Mouse (Mus musculus) cerebral cortex, adult 2 months (tissue): ENCODE results near the gene Git1.

ENCODE experiments used
- WGBS: fragments of 180-500 bp; shearing (Covaris S2); methylation state at CpG from one replicate; pipeline ENCODE4 v1.1.7; 2018; 5-methylcytosine and 5-hydroxymethylcytosine counted together

Gene Git1

DNA sequence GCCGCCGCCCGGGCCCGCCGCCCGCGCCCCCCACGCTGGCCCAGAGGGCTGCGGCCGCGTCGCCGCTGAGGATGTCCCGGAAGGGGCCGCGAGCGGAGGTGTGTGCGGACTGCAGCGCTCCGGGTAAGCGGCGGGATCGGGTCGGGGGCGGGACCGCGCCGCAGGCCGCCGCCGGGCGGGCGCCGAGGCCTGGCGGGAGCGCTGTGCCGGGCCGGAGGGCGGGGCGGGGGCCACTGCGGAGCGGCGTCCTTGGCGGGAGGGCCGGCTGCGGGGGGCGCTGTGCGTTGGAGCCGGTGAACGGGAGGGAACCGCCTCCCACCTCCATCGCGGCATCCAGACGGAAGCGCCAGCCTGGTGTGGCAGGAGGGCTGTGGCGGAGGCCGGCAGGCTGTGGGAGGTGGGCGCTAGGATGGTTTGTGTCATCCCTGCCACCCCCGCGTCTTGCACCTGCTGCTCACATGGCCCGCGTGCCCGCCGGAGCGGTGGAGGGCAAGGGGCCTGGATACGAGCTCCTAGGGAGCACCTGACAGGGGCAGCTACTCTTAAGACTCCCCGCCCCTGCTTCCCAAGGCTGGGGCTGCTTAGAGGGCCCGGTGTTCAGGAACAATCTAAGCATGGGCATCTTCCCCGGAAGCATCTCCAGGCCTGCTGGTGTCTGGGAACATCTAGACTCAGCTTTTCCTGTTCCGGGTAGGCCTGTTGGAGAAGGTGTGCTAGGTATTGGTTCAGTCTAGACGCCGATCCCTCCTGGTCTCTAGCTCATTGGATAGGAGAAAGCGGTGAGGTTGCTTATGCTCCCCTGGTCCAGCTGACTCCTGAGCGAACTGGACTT, at the start of gene Git1:
Git1 (plus strand) TSS at position 51 of the 832 bp plus-strand sequence.
- WGBS = 2% methylated on average over 72 of the region's 74 CpGs

DNA sequence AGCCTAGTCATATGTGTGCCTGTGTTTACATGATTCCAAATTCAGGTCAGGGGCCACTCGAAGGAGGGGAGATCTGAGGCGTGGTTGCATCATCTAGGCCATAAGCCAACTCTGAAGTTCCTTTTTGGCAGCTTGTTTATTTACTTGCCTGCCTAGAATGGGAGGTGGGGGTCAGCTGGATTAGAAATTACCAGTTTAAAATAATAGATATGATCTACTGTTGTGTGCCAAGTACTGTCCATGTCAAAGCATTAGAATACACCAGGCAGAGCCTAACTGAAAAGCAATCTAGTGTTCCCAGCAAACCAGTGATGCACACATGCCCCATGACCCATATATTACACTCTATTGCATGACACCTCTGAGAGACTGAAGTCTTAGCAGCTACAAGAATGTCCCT, 48.4 kb upstream of the Git1 start:
- 46% methylated on average over 2 of the region's 2 CpGs for WGBS

DNA sequence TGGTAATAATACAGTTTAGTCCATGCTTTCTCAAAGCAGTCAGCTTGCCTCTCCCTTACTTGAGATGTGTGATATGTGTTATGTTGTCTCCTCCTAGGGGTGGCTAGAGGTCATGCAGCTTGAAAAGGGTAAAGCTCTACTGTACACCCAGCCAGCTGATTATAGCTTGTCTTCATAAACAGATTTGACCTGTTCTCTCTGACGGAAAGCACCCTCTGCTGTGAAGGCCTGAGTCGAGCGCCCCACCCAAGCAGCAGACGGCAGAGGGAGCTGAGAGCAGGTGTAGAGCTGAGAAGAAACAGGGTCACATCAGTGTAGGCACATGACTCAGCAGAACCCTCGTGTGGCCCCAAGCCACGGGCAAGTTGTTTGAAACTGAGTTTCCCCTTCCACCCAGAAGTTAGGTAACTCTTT, 46.7 kb upstream of the Git1 start:
- WGBS = 30% methylated on average over 6 of the region's 6 CpGs

DNA sequence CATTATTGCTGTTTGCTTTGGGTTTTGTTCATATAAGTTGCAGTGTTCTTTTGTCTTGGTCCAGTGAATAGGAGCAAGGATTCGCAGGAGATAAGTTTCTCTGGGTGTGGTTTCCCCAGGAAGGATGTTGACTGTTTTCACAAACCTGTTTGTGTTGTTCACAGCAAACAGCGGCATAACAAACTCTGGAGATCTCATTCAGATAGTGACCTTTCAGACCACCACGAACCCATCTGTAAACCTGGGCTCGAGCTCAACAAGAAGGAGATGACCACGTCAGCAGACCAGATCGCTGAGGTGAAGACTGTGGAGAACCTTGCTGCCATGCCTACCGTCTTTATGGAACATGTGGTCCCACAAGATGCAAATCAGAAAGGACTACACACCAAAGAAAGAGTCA, 44.1 kb upstream of the Git1 start:
- 75% methylated on average over 7 of the region's 7 CpGs for WGBS

DNA sequence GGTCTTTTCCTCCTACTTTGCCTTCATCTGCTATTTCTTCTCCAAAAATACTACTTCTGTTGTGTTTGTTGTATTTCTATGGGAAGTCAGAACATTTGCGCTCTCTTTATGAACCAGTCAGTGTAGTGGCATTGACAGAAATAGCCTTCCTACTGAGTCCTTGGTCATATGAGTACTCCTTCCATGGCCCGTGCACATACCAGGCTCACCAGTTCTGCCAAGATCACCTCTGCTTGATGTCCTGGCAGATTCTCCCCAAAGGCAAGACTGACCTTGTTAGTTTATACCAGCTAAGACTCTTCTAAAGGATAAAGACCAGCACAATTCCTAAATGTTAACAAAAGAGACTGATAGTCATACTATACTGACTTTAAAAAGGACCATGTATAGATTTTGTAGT, 41.7 kb upstream of the Git1 start:
- 92% methylated on average over 2 of the region's 2 CpGs for WGBS

DNA sequence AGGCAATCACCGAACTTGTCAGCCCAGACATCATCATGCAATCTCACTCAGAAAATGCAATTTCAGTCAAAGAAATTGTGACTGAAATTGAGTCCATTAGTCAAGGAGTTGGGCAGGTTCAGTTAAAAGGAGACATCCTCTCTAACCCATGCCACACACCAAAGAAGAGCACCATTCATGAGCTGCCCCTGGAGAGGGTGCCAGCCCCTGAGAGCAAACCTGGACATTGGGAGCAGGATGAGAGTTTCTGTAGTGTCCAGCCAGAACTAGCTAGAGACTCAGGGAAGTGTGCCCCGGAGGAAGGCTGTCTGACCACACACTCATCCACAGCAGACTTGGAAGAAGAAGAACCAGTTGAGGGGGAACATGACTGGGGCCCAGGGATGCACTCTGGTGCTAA, 40.0 kb upstream of the Git1 start:
- WGBS = 80% methylated on average over 2 of the region's 2 CpGs

DNA sequence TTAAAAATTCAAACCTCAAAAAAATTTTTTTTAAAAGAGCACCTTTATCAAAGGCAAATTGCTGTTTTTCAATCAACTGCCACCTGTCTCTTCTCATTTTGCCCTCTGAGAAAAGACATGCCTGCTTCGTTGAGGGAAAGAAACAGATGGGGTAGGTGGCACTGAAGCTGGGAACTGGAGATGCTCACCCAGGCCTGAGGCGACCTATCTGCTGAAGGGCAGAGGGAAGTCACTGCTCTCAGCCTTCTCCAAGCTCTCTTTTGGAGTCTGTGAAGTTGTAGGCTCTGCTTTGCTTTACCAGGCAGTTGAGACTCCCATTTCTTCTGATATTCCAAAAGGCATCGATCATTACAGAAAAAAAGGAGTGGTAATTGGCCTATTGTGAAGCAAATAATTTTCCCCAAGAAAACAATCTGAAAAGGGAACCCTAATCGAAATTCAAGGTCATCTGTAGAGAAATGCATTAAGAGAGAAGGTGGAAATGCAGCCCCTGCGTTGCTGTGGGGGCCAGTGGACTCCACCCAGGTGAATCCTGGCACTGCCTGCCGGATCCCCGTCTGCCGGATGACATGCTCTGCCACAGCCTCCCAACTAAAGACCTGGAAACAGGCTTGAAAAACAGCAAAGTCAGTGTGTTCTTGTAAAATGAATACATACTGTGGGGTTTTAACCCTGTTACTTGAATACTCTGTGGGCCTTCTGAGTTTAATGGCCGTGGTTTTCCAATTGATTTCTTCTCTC, 37.4 kb upstream of the Git1 start:
- WGBS = 78% methylated on average over 9 of the region's 9 CpGs

DNA sequence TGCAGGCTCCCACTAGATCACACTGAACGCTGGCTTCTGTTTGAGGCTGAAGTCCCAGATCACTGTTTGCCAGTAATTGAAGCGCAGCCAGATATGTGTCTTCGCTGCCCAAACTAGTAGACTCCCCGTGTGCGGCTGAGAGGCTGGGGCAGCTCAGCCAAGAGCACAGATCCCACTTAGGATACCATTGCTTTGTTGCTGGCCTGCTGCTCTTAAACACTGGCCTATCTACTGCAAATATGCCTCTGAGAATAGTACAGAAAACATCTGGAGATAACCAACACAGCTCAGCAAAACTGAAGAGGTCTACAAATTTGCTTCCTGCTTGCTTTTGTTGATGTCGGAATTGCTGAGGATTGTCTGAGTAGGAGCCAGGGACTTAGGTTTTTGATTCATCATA, 36.5 kb upstream of the Git1 start:
- WGBS = 39% methylated on average over 6 of the region's 6 CpGs

DNA sequence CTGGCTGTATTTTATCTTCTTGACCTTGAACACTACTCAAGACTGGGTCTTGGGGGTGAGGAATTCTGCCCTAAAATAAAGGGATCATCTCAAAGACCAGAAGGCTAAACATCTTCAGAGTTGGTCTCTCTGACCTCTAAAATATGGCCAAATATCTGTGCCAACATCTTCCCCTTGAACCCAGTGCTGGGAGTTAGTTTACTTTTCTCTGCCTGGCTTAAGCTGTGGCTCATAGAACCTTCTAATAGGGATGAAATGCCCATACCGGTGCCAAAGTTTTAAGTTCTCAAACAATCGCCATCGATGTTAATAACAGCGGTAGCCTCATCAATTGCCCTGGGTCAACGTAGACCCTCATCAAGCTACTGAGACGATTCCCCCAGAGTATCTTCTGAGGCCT, 31.5 kb upstream of the Git1 start:
- WGBS = 4% methylated on average over 6 of the region's 6 CpGs

DNA sequence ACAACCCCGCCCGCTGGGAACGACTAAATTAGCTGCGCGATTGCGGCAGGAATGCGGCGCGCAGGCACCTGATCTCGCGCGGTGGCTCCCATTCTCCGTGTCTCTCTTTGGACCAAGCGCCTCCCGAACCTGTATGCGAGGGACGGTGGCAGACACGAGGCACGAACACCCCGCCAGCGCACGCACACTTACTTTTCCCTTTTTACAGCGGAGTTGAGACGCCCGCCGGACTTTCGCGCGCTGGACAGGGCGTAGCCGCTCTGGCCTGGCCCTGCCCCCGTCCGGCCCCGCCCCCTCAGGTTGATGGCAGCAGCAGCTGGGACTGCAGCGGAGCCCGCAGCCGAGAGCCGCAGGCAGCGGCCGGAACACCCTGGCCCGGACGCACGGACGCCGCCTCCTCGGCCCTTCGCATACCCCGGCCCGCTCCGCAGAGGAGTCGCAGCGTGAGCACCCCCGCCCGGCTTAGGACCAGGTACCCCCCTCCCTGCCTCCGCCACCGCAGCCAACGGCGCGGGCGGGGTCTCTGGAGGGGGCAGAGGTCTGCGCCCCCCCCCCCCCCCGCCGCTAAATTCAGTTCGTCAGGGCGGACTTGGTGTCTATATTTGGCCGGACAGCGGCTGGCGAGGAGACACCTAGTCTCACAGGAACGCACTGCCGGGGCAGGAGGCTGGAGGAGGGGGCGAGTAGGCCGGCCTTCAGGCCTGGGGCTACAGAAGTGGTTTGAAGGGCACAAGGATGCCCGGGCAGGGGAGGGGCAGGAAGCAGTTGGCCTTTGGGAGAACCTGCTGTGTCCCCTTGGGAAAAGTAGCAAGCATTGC, 30.9 kb upstream of the Git1 start, which contains the start of gene Coro6:
Coro6 (plus strand) TSS at position 129 of the 818 bp plus-strand sequence.
- WGBS = 2% methylated on average over 73 of the region's 73 CpGs

DNA sequence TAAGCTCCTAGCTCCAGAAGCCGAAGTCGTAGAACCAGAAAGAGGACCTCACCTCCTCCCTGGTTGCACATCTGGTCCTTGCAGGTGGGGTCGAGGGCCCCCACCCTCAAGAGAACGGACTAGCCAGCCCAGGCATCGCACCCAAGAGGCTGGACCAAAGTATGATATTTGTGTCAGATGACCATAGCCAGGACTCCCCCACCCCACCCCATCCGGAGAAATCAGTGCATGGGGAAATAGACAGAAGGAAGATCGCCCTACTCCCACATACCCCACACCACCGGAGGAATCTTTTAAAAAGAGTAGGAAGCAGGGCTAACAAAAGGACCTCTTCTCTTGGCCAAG, 30.3 kb upstream of the Git1 start:
- 36% methylated on average over 8 of the region's 8 CpGs for WGBS

DNA sequence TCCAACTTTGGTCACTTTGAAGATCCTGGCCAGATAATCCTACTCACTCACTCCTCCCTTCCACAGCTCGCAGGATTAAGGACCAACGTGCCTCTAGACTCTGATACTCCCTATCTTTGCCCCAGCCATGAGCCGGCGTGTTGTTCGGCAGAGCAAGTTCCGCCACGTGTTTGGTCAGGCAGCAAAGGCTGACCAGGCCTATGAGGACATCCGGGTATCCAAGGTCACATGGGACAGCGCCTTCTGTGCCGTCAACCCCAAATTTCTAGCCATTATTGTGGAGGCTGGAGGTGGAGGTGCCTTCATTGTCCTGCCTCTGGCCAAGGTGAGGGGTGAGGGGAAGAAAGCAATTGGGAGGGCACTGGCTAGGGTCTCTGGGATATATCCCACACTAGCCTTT, 29.6 kb upstream of the Git1 start:
- 88% methylated on average over 10 of the region's 10 CpGs for WGBS

DNA sequence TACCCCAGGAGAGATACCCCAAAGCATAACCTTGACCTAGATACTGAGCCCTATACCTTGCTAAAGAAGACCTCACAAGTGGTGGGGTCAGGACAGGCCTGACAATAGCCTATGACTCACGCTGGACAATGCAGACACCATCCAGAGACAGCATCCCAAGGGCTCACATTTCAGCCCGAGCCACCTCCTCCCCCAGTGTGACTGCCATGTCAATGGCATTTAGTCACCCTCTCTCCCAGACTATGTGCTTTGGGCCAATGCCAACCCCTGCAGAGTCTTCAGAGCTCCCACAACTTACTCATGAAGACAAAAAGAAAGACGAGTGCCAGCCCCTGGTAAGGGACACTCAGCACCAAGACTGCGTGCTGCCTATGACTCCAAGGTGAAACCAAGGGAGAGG, 28.7 kb upstream of the Git1 start:
- WGBS = 53% methylated on average over 4 of the region's 4 CpGs

DNA sequence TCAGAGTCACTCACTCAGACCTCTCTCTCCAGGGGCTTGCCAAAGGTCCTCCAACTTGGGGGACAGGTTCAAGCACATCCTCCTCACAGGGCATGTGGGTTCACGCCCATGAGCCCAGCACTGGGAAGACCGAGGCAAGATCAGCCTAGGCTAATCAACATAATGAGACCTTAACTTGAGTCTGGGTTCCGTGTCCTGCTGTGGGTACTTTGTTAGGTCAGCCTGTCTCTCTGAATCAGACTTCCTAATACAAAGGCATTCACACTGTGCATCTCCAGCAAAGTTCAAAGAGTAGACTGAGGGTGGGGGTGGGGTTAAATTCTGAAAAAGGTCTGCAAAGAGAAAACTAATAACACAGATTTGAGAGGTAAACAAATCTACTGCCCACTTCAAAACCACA, 28.3 kb upstream of the Git1 start:
- 66% methylated on average over 3 of the region's 3 CpGs for WGBS

DNA sequence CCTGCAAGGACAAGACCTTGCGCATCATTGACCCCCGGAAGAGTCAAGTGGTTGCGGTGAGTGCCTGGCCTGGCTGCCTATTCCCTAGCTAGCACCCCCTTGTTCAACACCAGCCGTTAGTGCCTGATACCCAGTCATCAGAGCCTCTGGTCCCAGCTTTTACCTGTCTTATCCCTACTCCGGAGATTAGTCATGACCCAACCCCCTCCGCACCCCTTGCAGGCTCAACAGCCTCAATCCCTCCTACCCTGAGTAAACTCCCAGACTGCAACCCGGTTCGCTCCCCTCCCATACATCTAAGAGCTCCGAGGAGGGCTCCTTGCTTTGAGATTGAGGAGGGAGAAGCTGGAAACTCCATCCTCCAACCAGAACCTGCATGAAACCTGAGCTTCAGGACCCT, 26.8 kb upstream of the Git1 start:
- 54% methylated on average over 9 of the region's 9 CpGs for WGBS

DNA sequence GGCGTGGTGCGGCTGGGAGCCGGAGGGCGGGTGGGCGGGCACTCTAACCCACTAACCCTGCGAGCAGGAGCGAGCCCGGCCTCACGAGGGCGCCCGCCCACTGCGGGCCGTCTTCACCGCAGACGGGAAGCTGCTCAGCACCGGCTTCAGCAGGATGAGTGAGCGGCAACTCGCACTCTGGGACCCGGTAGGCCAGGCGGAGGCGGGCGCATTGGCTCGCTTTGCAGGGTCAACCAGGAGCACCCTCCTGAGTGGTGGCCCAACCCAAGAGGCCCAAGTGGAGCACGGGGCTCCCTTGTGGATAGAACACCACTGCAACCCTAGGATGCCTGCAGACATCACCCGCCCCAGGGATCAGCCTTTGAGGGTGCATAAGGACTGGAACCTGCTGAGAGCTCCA, 26.2 kb upstream of the Git1 start:
- WGBS = 5% methylated on average over 25 of the region's 25 CpGs

DNA sequence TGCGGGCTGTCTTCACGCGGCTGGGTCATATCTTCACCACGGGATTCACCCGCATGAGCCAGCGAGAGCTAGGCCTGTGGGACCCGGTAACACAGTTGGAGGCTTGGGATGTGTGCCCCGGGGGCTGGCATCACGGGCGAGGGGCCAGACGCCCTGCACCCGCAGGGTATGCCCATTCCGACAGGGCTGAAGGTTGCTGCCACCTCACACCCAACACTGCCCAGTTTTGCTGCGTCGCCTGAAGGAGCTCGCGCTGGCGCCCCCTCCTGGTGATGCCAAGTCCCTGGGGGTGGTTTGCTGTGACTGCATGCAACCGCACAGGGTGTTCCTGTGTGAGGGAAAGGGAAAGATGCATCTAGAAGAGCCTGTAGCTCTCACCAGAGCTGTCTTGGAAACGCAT, 25.6 kb upstream of the Git1 start:
- WGBS = 14% methylated on average over 20 of the region's 20 CpGs

DNA sequence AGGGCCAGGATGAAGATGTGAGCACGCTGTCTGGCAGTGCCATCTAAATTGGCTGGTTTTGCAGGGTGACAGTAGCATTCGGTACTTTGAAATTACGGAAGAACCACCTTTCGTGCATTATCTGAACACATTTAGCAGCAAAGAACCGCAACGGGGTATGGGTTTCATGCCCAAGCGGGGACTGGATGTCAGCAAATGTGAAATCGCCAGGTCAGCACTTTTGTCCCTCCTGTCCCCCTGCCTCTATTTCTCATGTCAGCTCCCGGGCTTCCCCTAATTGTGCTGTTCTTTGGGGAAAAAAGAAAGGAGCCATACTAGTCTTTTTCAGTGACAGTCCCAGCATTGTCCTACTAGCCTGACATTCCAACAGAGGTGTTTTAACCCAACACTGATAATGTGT, 25.0 kb upstream of the Git1 start:
- 81% methylated on average over 9 of the region's 9 CpGs for WGBS

DNA sequence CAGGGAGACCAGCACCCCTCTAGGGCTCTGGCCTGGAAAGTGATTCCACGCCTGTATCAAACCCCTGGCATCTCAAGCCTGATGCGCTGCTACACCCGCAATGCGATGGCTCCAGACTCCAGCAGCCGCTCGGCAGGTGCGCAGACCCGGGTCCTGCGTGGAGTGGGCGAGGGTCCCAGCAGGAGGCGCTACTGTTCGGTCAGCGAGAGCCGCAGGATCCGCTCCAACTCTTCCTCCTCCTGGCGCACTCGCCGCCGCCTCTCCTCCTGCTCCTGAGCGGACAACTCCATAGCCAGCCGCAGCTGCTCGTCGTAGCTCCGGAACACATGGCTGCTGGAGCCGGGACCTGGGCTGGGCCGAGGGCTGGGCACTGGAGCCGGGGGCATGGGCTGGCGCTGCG, 22.0 kb upstream of the Git1 start:
- WGBS = 83% methylated on average over 29 of the region's 29 CpGs

DNA sequence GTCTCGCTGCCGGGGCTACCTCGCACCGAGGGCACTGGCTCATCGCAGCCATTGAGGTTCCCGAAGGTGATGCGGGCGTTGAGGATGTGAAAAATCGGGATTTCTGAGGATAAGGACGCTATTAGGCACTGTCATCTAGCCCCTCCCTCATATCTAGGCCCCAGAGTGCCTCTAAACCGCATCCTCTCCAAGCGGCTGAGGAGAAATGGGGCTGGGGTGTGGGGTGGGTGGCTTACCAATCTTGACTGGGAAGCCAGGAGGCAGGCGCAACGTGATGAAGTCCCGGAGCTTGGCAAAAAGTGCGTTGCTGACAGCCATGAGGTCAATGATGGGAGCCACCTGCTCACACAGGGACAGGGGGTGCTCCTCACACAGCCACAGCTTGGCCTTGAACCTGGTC, 20.6 kb upstream of the Git1 start:
- 92% methylated on average over 16 of the region's 16 CpGs for WGBS

DNA sequence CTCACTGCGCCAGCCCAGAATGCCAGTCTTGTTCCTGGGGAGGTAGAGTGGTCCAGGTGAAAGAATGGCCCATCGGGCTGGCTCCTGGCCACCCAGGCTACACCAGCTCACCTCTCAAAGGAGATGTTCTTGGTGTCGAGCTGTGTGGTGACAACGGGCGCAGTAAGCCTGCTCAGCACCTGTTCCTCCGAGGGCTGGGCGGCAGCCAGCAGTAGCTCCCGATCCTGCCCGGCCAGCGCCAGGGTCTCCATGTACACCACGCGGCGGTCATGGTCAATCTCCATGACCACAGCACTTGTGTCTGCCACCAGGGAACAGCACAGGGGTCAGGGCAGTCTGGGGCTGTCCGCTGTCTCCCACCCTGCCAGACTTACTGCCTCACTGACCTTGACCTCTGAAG, 17.1 kb upstream of the Git1 start:
- WGBS = 90% methylated on average over 14 of the region's 14 CpGs

DNA sequence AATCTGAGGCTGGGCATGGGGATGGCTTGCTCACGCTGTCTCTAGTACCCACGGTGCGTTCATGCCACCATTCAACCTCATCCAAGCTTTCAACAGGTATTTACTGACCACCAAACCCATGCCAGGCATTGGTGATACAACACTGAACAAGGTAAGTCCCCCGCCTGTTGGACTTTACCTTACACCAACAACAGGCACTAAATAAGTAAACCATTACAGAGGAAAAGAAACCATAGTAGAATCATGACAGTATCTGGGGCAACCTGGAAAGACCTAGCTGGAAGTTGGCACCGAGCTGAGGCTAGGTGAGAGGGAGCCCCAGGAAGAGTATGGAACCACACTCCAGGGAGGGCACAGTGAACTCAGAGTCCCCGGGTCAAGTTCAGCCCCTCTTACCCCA, 16.5 kb upstream of the Git1 start:
- WGBS = 96% methylated on average over 6 of the region's 6 CpGs

DNA sequence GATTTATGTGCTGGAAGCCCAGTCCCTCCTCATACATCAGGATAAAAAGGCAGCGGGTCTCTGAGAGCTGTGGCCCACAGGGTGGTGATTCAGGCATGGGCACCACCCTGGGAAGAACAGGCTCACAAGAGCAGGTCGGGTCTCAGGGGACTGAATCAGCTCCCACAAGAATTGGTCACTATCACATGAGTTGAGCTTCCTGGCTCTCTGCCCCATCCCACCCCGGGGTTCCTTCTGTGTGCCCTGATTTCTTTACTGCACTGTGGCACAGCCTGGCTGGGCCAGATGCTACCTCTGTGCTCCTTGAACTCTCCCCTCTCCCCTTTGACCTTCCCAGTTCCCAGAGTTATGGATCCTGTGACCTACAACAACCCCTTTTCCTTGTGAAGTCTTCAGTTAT, 10.3 kb upstream of the Git1 start:
- WGBS = 57% methylated on average over 3 of the region's 3 CpGs
